Mouse (Mus musculus): ENCODE measurements at regions not wholly inside any gene's neighbourhood (a gene's known extent, or its start where the extent isn't known, plus 50 kb on each side); places are given as distances from the start of the nearest gene placed in this dataset.

DNA sequence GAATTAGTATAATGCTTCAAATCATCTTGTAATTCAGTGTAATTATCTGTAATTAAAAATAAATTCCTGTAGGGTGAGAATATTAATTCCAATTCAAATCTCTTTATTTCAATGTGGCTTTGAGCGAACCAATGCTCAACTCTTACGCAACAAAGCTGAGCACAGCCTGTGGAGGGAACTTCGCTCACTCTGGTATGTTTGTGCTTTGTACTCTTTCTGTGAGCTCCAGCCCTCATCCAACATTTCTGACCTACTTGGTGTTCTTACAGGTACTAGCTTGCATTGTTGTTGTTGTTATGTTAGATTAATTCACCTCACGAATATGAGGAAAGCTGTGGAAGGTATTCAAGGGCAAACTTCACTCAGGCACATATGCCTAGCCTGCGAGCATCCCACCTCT lies 299.7 kb downstream of the Cog6 start:
- no peak for ATAC-seq
- H3K27me3 ChIP-seq (replicated peaks; ENCODE audit: control insufficient read depth, insufficient read depth, low read length): no peaks in the 10 kb centered on the region
- WGBS: 86% methylated on average over 5 of the region's 5 CpGs
- no peak overlapping the region for H3K4me3 ChIP-seq (replicated peaks; ENCODE audit: low read length)
- no peaks in the 10 kb centered on the region for H3K9me3 ChIP-seq (ENCODE audit: control insufficient read depth, low read length)
- no peak overlapping the region for H3K9ac ChIP-seq (replicated peaks; ENCODE audit: low read depth, low read length)
- no peaks in the 10 kb centered on the region for H3K4me1 ChIP-seq (replicated peaks; ENCODE audit: control insufficient read depth, insufficient read depth, low read length)
- no peaks in the 10 kb centered on the region for H3K36me3 ChIP-seq (ENCODE audit: control insufficient read depth, insufficient read depth)
- H3K4me2 ChIP-seq (ENCODE audit: low read length): no peak overlapping the region
- H3K27ac ChIP-seq (ENCODE audit: low read length): no peak overlapping the region

DNA sequence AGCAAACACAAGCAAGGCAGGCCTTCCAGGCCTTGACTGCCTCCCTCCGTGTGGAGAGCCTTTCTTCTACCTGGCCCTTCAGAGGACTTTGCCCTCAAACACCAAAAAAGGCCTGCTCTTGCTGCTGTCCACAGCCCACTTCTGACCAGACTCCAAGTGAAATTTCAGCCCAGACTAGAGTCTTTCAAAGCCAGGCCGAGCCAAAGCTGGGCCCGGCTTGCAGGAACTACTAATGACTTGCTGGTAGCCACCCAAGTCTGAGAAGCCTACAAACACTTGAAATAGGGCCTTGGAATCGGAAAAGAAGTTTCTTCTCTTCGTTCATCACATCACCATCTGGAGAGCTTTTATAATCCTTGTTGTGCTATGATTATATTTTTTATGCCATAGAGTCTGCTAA lies 304.9 kb downstream of the Cog6 start:
- H3K9me3 ChIP-seq (ENCODE audit: control insufficient read depth, low read length): no peaks in the 10 kb centered on the region
- no peaks in the 10 kb centered on the region for H3K4me1 ChIP-seq (replicated peaks; ENCODE audit: control insufficient read depth, insufficient read depth, low read length)
- no peak overlapping the region for H3K9ac ChIP-seq (replicated peaks; ENCODE audit: low read depth, low read length)
- no peaks in the 10 kb centered on the region for H3K27me3 ChIP-seq (replicated peaks; ENCODE audit: control insufficient read depth, insufficient read depth, low read length)
- ATAC-seq: no peak
- H3K27ac ChIP-seq (ENCODE audit: low read length): no peak overlapping the region
- H3K36me3 ChIP-seq (ENCODE audit: control insufficient read depth, insufficient read depth): no peaks in the 10 kb centered on the region
- no peak overlapping the region for H3K4me2 ChIP-seq (ENCODE audit: low read length)
- 79% methylated on average over 5 of the region's 5 CpGs for WGBS
- no peak overlapping the region for H3K4me3 ChIP-seq (replicated peaks; ENCODE audit: low read length)

DNA sequence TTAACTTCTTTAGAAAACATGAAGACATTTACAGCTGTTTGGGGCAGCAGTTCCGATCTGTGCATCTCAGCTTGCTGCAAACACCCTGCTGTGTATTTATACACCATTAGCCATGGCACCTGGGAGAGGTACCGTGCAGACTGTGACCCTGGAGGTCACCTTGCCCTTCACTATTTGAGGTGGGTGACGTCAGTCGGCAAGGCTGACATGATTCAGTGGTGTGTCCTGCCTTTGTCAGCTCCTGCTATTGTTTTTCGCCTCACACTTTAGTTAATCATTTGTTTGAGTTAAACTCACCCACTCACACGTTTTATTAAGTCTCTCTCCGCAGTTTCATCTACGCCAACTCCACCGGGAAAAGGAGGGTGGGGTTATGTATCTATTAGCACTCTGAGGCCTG lies 305.9 kb downstream of the Cog6 start:
- Histone ChIP-seq H3K4me1 (replicated peaks; ENCODE audit: control insufficient read depth, insufficient read depth, low read length) (no peaks in the 10 kb centered on the region), H3K4me2 (ENCODE audit: low read length) (no peak overlapping the region), H3K9ac (replicated peaks; ENCODE audit: low read depth, low read length) (no peak overlapping the region), H3K9me3 (ENCODE audit: control insufficient read depth, low read length) (no peaks in the 10 kb centered on the region), H3K36me3 (ENCODE audit: control insufficient read depth, insufficient read depth) (no peaks in the 10 kb centered on the region), H3K27ac (ENCODE audit: low read length) (no peak overlapping the region), H3K4me3 (replicated peaks; ENCODE audit: low read length) (no peak overlapping the region), H3K27me3 (replicated peaks; ENCODE audit: control insufficient read depth, insufficient read depth, low read length) (no peaks in the 10 kb centered on the region)
- 55% methylated on average over 9 of the region's 9 CpGs for WGBS
- no peak for ATAC-seq

DNA sequence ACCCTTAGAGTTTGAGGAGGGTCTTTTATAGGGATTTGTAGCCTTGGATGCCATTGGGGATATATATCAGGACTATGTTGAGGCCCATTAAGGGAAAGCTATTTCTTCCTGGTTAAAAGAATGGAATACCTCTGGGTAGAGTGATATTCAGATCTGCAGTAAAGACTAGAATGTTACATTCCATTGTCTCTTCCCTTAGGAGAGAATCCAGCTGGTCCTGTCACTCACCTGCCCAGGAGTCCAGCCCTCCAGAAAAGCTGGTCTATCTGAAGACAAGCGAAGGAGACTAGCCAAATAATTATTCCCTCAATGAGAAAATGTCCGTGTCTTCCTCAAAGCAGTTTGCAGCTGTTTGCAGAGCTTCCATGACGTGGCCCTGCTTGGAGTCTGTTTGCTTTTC lies 308.3 kb downstream of the Cog6 start:
- WGBS: 91% methylated on average over 3 of the region's 3 CpGs
- Histone ChIP-seq H3K36me3 (ENCODE audit: control insufficient read depth, insufficient read depth) (no peaks in the 10 kb centered on the region), H3K4me1 (replicated peaks; ENCODE audit: control insufficient read depth, insufficient read depth, low read length) (no peaks in the 10 kb centered on the region), H3K27me3 (replicated peaks; ENCODE audit: control insufficient read depth, insufficient read depth, low read length) (no peaks in the 10 kb centered on the region), H3K9ac (replicated peaks; ENCODE audit: low read depth, low read length) (no peak overlapping the region), H3K4me3 (replicated peaks; ENCODE audit: low read length) (no peak overlapping the region), H3K27ac (ENCODE audit: low read length) (no peak overlapping the region), H3K4me2 (ENCODE audit: low read length) (no peak overlapping the region), H3K9me3 (ENCODE audit: control insufficient read depth, low read length) (no peaks in the 10 kb centered on the region)
- ATAC-seq: no peak

DNA sequence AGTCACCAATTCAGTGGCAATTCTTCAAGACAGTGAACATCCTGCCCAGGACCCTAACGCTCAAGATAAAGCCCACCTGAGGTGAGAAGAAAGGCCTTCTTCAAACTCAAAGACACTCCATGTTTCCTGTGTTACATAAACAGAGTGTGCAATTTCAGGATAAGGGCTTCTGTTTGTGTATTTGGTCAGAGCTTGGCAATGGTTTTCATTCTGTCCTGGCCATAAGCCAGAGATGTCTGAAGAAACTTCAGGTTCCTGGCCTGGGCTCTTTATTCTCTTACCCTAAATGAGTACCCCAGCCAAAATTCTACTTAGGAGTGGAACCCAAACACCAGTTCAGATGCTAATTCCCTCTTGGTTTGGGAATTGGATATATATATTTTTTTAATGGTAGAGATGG lies 308.7 kb downstream of the Cog6 start:
- H3K36me3 ChIP-seq (ENCODE audit: control insufficient read depth, insufficient read depth): no peaks in the 10 kb centered on the region
- no peak for ATAC-seq
- no peaks in the 10 kb centered on the region for H3K9me3 ChIP-seq (ENCODE audit: control insufficient read depth, low read length)
- WGBS: 43% methylated on average over 1 of the region's 1 CpGs
- H3K4me1 ChIP-seq (replicated peaks; ENCODE audit: control insufficient read depth, insufficient read depth, low read length): no peaks in the 10 kb centered on the region
- no peak overlapping the region for H3K4me3 ChIP-seq (replicated peaks; ENCODE audit: low read length)
- H3K27me3 ChIP-seq (replicated peaks; ENCODE audit: control insufficient read depth, insufficient read depth, low read length): no peaks in the 10 kb centered on the region
- no peak overlapping the region for H3K27ac ChIP-seq (ENCODE audit: low read length)
- H3K4me2 ChIP-seq (ENCODE audit: low read length): no peak overlapping the region
- H3K9ac ChIP-seq (replicated peaks; ENCODE audit: low read depth, low read length): no peak overlapping the region

DNA sequence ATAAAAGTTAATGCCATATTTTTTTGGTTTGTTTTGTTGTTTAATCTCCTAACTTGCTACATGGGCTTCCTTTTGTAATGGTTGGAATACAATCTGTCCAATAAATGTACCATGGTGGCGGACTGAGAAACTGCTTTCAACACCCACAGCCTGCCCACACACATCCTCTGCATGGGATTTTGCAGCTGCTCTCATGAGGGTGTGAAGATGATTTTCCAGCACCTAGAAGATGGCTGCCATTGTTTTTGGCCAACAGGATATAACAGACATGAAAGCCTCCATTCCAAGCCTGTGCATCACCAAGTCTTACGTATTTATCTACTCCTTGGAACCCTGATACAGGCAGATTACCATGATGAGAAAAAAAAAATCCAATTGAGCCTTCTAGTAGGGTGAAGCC lies 310.4 kb downstream of the Cog6 start:
- Histone ChIP-seq H3K9me3 (ENCODE audit: control insufficient read depth, low read length) (no peaks in the 10 kb centered on the region), H3K4me3 (replicated peaks; ENCODE audit: low read length) (no peak overlapping the region), H3K36me3 (ENCODE audit: control insufficient read depth, insufficient read depth) (no peaks in the 10 kb centered on the region), H3K4me2 (ENCODE audit: low read length) (no peak overlapping the region), H3K4me1 (replicated peaks; ENCODE audit: control insufficient read depth, insufficient read depth, low read length) (no peaks in the 10 kb centered on the region), H3K27me3 (replicated peaks; ENCODE audit: control insufficient read depth, insufficient read depth, low read length) (no peaks in the 10 kb centered on the region), H3K27ac (ENCODE audit: low read length) (no peak overlapping the region), H3K9ac (replicated peaks; ENCODE audit: low read depth, low read length) (no peak overlapping the region)
- 84% methylated on average over 2 of the region's 2 CpGs for WGBS
- ATAC-seq: no peak

DNA sequence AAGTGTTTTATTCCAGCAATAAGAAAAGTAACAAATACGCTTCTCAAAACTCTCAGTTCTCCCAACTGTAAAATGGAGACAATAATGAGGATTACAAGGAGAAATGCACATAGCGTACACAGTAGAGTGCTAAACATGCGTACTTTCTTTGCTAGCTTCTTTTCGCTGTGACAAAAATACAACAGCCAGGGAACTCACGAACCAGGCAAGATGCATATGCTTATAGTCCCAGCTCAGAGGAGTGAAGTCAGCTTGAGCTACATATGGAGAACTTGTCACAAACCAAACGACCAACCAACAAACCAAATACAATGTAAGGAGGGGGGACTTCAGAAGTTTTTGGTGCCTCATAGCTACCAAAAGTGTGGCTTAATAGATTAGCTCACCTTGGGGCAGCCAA lies 313.3 kb downstream of the Cog6 start:
- ATAC-seq: no peak
- 85% methylated on average over 6 of the region's 6 CpGs for WGBS
- H3K4me1 ChIP-seq (replicated peaks; ENCODE audit: control insufficient read depth, insufficient read depth, low read length): no peaks in the 10 kb centered on the region
- no peaks in the 10 kb centered on the region for H3K27me3 ChIP-seq (replicated peaks; ENCODE audit: control insufficient read depth, insufficient read depth, low read length)
- H3K9me3 ChIP-seq (ENCODE audit: control insufficient read depth, low read length): no peaks in the 10 kb centered on the region
- no peak overlapping the region for H3K4me2 ChIP-seq (ENCODE audit: low read length)
- no peak overlapping the region for H3K27ac ChIP-seq (ENCODE audit: low read length)
- no peak overlapping the region for H3K4me3 ChIP-seq (replicated peaks; ENCODE audit: low read length)
- no peak overlapping the region for H3K9ac ChIP-seq (replicated peaks; ENCODE audit: low read depth, low read length)
- H3K36me3 ChIP-seq (ENCODE audit: control insufficient read depth, insufficient read depth): no peaks in the 10 kb centered on the region

DNA sequence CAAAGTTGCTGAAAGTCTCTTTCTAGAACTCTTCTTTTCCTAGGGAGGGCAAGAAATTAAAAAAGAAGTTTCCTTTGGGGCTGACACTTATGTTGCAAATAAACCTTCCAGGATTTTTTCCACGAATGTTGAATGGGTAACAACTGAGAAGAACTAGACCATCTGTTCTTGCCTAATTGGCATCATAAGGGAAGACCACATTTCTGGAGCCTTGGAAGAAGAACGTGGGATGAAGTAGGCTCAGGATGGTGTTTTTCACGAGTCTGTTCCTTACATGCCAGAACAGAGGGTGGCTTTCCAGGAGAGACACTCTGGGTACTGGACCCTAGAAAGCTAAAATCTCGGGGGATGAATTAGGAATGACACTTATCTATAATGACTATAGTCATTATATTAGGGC lies 314.1 kb downstream of the Cog6 start:
- 65% methylated on average over 4 of the region's 4 CpGs for WGBS

DNA sequence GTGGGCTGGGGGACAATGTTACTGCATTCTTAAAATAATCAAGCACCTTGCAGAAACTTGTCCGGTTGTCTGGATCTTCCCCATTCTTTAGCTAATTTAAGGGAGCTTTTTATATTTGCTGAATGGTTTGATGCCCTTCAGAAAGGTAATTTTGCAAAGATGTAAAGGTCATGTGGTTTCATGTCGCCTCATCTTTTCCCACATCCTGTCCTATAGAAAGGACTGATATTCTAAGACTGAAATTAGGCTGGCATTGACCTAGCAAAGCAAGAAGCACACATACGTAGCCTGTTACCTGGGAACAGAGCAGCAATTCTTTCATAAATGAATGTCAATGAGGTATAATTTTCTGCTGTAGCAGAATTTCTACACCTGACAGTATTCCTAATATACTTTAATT lies 315.4 kb downstream of the Cog6 start:
- Histone ChIP-seq H3K27ac (ENCODE audit: low read length) (no peak overlapping the region), H3K9ac (replicated peaks; ENCODE audit: low read depth, low read length) (no peak overlapping the region), H3K27me3 (replicated peaks; ENCODE audit: control insufficient read depth, insufficient read depth, low read length) (no peaks in the 10 kb centered on the region), H3K4me1 (replicated peaks; ENCODE audit: control insufficient read depth, insufficient read depth, low read length) (no peaks in the 10 kb centered on the region), H3K36me3 (ENCODE audit: control insufficient read depth, insufficient read depth) (no peaks in the 10 kb centered on the region), H3K4me2 (ENCODE audit: low read length) (no peak overlapping the region), H3K4me3 (replicated peaks; ENCODE audit: low read length) (no peak overlapping the region), H3K9me3 (ENCODE audit: control insufficient read depth, low read length) (no peaks in the 10 kb centered on the region)
- WGBS: 75% methylated on average over 3 of the region's 3 CpGs
- no peak for ATAC-seq

More for the DNA sequence above, 314.1 kb downstream of the Cog6 start:
- Histone ChIP-seq H3K36me3 (ENCODE audit: control insufficient read depth, insufficient read depth) (no peaks in the 10 kb centered on the region), H3K9me3 (ENCODE audit: control insufficient read depth, low read length) (no peaks in the 10 kb centered on the region), H3K27me3 (replicated peaks; ENCODE audit: control insufficient read depth, insufficient read depth, low read length) (no peaks in the 10 kb centered on the region), H3K4me1 (replicated peaks; ENCODE audit: control insufficient read depth, insufficient read depth, low read length) (no peaks in the 10 kb centered on the region), H3K4me3 (replicated peaks; ENCODE audit: low read length) (no peak overlapping the region), H3K4me2 (ENCODE audit: low read length) (no peak overlapping the region), H3K9ac (replicated peaks; ENCODE audit: low read depth, low read length) (no peak overlapping the region), H3K27ac (ENCODE audit: low read length) (no peak overlapping the region)
- ATAC-seq: no peak

DNA sequence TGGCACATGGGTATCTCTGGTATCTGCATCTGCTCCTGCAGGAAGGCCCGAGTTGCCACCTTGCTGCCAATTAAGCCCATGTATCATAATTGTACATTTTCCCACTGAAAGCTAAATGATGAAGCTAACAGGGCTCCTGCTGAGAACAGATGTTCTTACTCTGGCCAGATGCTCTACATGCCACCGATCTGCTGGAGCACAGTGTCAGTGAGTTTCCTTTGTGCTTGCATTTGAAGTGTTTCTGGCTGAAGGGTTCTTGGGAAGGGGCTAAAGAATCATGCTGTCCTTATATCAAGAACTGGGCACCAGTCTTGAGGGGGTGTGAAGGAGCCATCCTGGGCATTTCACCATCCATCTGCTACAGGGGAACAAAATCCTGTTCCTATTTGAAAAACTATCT lies 323.2 kb downstream of the Cog6 start:
- H3K9ac ChIP-seq (replicated peaks; ENCODE audit: low read depth, low read length): no peak overlapping the region
- H3K27ac ChIP-seq (ENCODE audit: low read length): no peak overlapping the region; the same call in 1 of the 2 replicates
- H3K4me3 ChIP-seq (replicated peaks; ENCODE audit: low read length): no peak overlapping the region
- no peaks in the 10 kb centered on the region for H3K36me3 ChIP-seq (ENCODE audit: control insufficient read depth, insufficient read depth)
- H3K4me2 ChIP-seq (ENCODE audit: low read length): no peak overlapping the region
- H3K27me3 ChIP-seq (replicated peaks; ENCODE audit: control insufficient read depth, insufficient read depth, low read length): no peaks in the 10 kb centered on the region
- no peaks in the 10 kb centered on the region for H3K9me3 ChIP-seq (ENCODE audit: control insufficient read depth, low read length)
- ATAC-seq: no peak
- 53% methylated on average over 2 of the region's 2 CpGs for WGBS
- H3K4me1 ChIP-seq (replicated peaks; ENCODE audit: control insufficient read depth, insufficient read depth, low read length): no peaks in the 10 kb centered on the region

Measured in forebrain, embryonic 16.5 days (tissue).